Mouse (Mus musculus): ENCODE results near the gene Prr5l. TPM values are rescaled to one million over a fixed set of nuclear protein-coding genes. Genes with fewer than 3 reads are reported as not detected.

The Prr5l gene
- polyA plus RNA-seq (2014; fragmentation: Nextera tagmentation; extraction: Ambion mirVana): 21.5 and 21.9 TPM in 2 replicates

DNA sequence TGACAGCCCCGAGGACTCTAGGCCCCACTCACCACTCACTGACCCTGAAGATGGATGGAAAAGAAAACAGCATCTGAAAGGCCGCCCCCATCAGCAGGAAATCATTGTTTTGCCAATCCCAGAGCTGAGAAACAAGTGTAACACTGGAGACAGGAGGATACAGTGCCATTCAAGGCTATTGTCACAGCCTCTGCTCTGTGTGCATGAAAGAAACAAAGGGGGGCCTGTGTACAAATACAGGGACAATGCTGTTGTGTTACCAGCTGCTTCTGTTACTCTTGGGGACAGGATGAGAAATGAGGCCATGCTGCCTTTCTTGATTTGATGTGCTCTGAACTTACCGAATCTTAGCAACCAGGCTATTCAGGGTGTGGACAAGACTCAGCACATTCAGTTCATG lies at the start of gene Prr5l:
Gene Prr5l (minus strand): TSS at position 30 of the 400 bp plus-strand sequence.
- WGBS: 34% methylated on average over 3 of the region's 3 CpGs
- Histone ChIP-seq H3K4me1 (replicated peaks; ENCODE audit: control insufficient read depth, insufficient read depth, low read length) (peaks cover 5% of the 10 kb centered on the region; the same call in 1 of the 2 replicates), H3K4me2 (ENCODE audit: low read depth, low read length, severe bottlenecking) (no peak within 1 kb of the TSS), H3K27me3 (ENCODE audit: control insufficient read depth, insufficient read depth, low read length) (no peaks in the 10 kb centered on the region; the same call in 1 of the 2 replicates), H3K36me3 (ENCODE audit: control insufficient read depth, insufficient read depth, low read length) (no peaks in the 10 kb centered on the region), H3K9me3 (ENCODE audit: control insufficient read depth, low read length) (no peaks in the 10 kb centered on the region), H3K4me3 (ENCODE audit: low read depth, low read length) (no peak within 1 kb of the TSS), H3K27ac (ENCODE audit: low read depth, low read length) (no peak within 1 kb of the TSS), H3K9ac (ENCODE audit: low read length) (no peak within 1 kb of the TSS)
- DNase-seq (ENCODE audit: low spot score): no peak
- no peak for ATAC-seq (replicated peaks; ENCODE audit: low FRiP score)

- Histone ChIP-seq H3K9ac (ENCODE audit: low read length) (no peak overlapping the region), H3K36me3 (ENCODE audit: control insufficient read depth, insufficient read depth, low read length) (no peaks in the 10 kb centered on the region), H3K4me1 (replicated peaks; ENCODE audit: control insufficient read depth, insufficient read depth, low read length) (no peaks in the 10 kb centered on the region), H3K27ac (ENCODE audit: low read depth, low read length) (no peak overlapping the region), H3K4me3 (ENCODE audit: low read depth, low read length) (no peak overlapping the region), H3K27me3 (ENCODE audit: control insufficient read depth, insufficient read depth, low read length) (no peaks in the 10 kb centered on the region), H3K4me2 (ENCODE audit: low read depth, low read length, severe bottlenecking) (no peak overlapping the region), H3K9me3 (ENCODE audit: control insufficient read depth, low read length) (no peaks in the 10 kb centered on the region)
- DNase-seq (ENCODE audit: low spot score): no peak
- WGBS: 87% methylated on average over 14 of the region's 14 CpGs
- ATAC-seq (replicated peaks; ENCODE audit: low FRiP score): no peak
Observed at GRCm38 (mm10) chr2:101932169-101932936, 49.5 kb upstream of the Prr5l start.

DNA sequence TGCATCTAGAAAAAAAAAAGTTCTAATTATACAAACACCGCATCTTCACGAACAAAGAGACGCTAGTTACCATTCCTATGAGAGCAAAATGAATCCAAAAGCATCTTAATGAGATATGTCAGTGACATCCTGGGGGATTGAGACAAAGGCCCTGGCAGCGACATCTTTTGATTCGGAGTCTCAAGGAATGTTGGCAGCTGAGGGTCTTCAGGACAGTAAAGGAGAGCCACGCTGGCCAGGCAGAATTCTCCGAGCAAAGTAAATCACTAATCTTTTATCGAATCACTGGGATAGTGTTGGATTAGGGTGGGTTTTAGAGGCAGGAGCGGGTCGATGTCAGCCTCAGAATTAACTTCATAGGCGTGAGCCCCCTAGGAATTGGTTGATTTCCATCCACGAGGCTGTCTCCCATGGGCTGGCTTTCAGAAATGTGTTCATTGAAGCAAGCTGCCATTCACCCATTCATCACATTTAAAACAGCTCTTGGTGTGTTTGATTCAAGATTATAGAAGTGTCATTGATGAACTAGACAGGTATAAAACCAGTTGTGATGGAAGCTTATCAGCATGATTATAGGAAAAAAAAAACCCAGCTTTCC lies 42.9 kb upstream of the Prr5l start:
- no peak overlapping the region for H3K9ac ChIP-seq (ENCODE audit: low read length)
- H3K27me3 ChIP-seq (ENCODE audit: control insufficient read depth, insufficient read depth, low read length): no peaks in the 10 kb centered on the region
- no peaks in the 10 kb centered on the region; the same call in 1 of the 2 replicates for H3K4me1 ChIP-seq (replicated peaks; ENCODE audit: control insufficient read depth, insufficient read depth, low read length)
- no peak overlapping the region for H3K27ac ChIP-seq (ENCODE audit: low read depth, low read length)
- ATAC-seq (replicated peaks; ENCODE audit: low FRiP score) (no peak), DNase-seq (ENCODE audit: low spot score) (no peak)
- H3K4me2 ChIP-seq (ENCODE audit: low read depth, low read length, severe bottlenecking): no peak overlapping the region
- H3K36me3 ChIP-seq (ENCODE audit: control insufficient read depth, insufficient read depth, low read length): no peaks in the 10 kb centered on the region
- H3K4me3 ChIP-seq (ENCODE audit: low read depth, low read length): no peak overlapping the region
- WGBS: 45% methylated on average over 12 of the region's 12 CpGs
- no peaks in the 10 kb centered on the region for H3K9me3 ChIP-seq (ENCODE audit: control insufficient read depth, low read length)

DNA sequence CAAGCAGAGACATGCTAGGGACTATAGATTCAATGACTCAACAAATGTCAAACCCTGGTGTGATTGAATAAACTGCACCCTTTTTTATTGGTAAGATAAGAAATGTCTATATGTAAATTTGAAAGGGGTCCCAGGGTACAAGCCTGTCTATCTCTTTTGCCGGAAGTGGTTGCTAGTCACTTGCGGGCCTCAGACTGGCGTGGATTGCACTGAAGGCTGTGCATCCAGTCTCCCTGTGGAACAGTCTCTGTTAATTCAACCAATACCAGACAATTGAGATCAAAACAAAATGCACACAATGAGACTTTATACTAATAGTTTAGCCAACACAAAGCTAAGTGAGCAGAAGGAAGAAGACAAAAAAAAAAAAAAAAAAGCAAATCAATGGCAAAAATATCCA lies 42.4 kb upstream of the Prr5l start:
- WGBS: 74% methylated on average over 3 of the region's 3 CpGs

DNA sequence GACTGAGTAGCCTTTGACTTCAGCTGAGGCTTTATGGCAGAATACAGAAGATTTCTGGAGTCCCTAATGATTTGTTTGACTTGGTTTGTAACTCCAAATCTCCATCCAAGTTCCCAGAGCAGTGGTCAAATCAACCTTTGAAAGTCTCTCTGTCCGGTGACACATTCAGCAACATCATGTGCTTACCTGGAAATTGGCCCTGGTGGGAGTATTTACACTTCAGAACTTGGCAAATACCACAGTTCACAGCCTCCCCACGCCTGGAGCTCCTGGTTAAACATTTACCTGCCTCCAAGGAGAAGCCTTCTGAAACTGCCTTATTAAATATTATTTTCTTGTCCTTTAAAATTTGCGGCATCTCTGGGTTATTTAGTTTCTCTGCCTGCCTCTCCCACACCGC lies 40.4 kb upstream of the Prr5l start:
- no peaks in the 10 kb centered on the region for H3K36me3 ChIP-seq (ENCODE audit: control insufficient read depth, insufficient read depth, low read length)
- no peak overlapping the region for H3K9ac ChIP-seq (ENCODE audit: low read length)
- peaks cover 3% of the 10 kb centered on the region; the same call in 1 of the 2 replicates for H3K4me1 ChIP-seq (replicated peaks; ENCODE audit: control insufficient read depth, insufficient read depth, low read length)
- ATAC-seq (replicated peaks; ENCODE audit: low FRiP score) (no peak), DNase-seq (ENCODE audit: low spot score) (no peak)
- H3K9me3 ChIP-seq (ENCODE audit: control insufficient read depth, low read length): no peaks in the 10 kb centered on the region
- no peaks in the 10 kb centered on the region for H3K27me3 ChIP-seq (ENCODE audit: control insufficient read depth, insufficient read depth, low read length)
- WGBS: 91% methylated on average over 4 of the region's 4 CpGs
- H3K4me2 ChIP-seq (ENCODE audit: low read depth, low read length, severe bottlenecking): no peak overlapping the region
- no peak overlapping the region for H3K4me3 ChIP-seq (ENCODE audit: low read depth, low read length)
- no peak overlapping the region for H3K27ac ChIP-seq (ENCODE audit: low read depth, low read length)

More for the DNA sequence above, 42.4 kb upstream of the Prr5l start:
- DNase-seq (ENCODE audit: low spot score): no peak
- no peak for ATAC-seq (replicated peaks; ENCODE audit: low FRiP score)
- H3K27me3 ChIP-seq (ENCODE audit: control insufficient read depth, insufficient read depth, low read length): no peaks in the 10 kb centered on the region
- no peaks in the 10 kb centered on the region for H3K9me3 ChIP-seq (ENCODE audit: control insufficient read depth, low read length)
- H3K4me1 ChIP-seq (replicated peaks; ENCODE audit: control insufficient read depth, insufficient read depth, low read length): no peaks in the 10 kb centered on the region; the same call in 1 of the 2 replicates
- no peak overlapping the region for H3K4me2 ChIP-seq (ENCODE audit: low read depth, low read length, severe bottlenecking)
- H3K4me3 ChIP-seq (ENCODE audit: low read depth, low read length): no peak overlapping the region
- no peaks in the 10 kb centered on the region for H3K36me3 ChIP-seq (ENCODE audit: control insufficient read depth, insufficient read depth, low read length)
- no peak overlapping the region for H3K27ac ChIP-seq (ENCODE audit: low read depth, low read length)
- no peak overlapping the region for H3K9ac ChIP-seq (ENCODE audit: low read length)

DNA sequence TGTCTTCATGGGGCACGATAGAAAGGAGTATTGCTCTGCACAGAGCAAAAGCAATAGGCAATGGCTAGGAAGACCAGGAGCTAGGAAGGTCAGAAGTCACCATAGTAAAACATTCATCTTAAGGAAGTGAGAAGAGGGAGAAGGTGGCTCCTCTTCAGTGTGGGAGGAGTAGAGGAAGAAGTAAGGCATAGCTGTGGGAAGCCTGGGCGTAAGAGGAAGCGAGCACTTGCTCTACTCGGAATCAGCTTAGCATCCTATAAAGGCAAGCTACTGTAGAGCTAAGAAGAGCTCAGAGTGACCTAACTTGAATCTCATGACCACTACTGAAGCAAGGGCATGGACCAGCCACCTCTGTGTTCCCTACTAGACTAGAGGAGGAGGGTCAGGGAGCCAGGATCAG lies 39.5 kb upstream of the Prr5l start:
- ATAC-seq (replicated peaks; ENCODE audit: low FRiP score) (no peak), DNase-seq (ENCODE audit: low spot score) (no peak)
- H3K4me1 ChIP-seq (replicated peaks; ENCODE audit: control insufficient read depth, insufficient read depth, low read length): peaks cover 3% of the 10 kb centered on the region; the same call in 1 of the 2 replicates

GRCm38 (mm10) chr2:101920136-101920554 lies 37.3 kb upstream of the Prr5l start:
- H3K36me3 ChIP-seq (ENCODE audit: control insufficient read depth, insufficient read depth, low read length): no peaks in the 10 kb centered on the region
- H3K4me3 ChIP-seq (ENCODE audit: low read depth, low read length): no peak overlapping the region
- ATAC-seq (replicated peaks; ENCODE audit: low FRiP score): 0 out of 2 replicates have a peak, but pooled peaks have one; percentile 12
- no peaks in the 10 kb centered on the region for H3K27me3 ChIP-seq (ENCODE audit: control insufficient read depth, insufficient read depth, low read length)
- H3K4me1 ChIP-seq (replicated peaks; ENCODE audit: control insufficient read depth, insufficient read depth, low read length): peaks cover 3% of the 10 kb centered on the region; the same call in 1 of the 2 replicates
- WGBS: 47% methylated on average over 2 of the region's 2 CpGs
- no peak for DNase-seq (ENCODE audit: low spot score)
- no peak overlapping the region for H3K4me2 ChIP-seq (ENCODE audit: low read depth, low read length, severe bottlenecking)
- H3K9ac ChIP-seq (ENCODE audit: low read length): no peak overlapping the region; the same call in 1 of the 2 replicates
- no peaks in the 10 kb centered on the region for H3K9me3 ChIP-seq (ENCODE audit: control insufficient read depth, low read length)
- peak overlapping the region; percentile 18; the same call in 1 of the 2 replicates for H3K27ac ChIP-seq (ENCODE audit: low read depth, low read length)

More for the DNA sequence above, 39.5 kb upstream of the Prr5l start:
- no peaks in the 10 kb centered on the region for H3K27me3 ChIP-seq (ENCODE audit: control insufficient read depth, insufficient read depth, low read length)
- no peaks in the 10 kb centered on the region for H3K36me3 ChIP-seq (ENCODE audit: control insufficient read depth, insufficient read depth, low read length)
- H3K9ac ChIP-seq (ENCODE audit: low read length): no peak overlapping the region
- H3K4me3 ChIP-seq (ENCODE audit: low read depth, low read length): no peak overlapping the region
- no peak overlapping the region for H3K27ac ChIP-seq (ENCODE audit: low read depth, low read length)
- no peaks in the 10 kb centered on the region for H3K9me3 ChIP-seq (ENCODE audit: control insufficient read depth, low read length)
- 97% methylated on average over 4 of the region's 4 CpGs for WGBS
- H3K4me2 ChIP-seq (ENCODE audit: low read depth, low read length, severe bottlenecking): no peak overlapping the region

- H3K9ac ChIP-seq (ENCODE audit: low read length): no peak overlapping the region
- no peaks in the 10 kb centered on the region for H3K36me3 ChIP-seq (ENCODE audit: control insufficient read depth, insufficient read depth, low read length)
- 92% methylated on average over 7 of the region's 7 CpGs for WGBS
- no peaks in the 10 kb centered on the region for H3K9me3 ChIP-seq (ENCODE audit: control insufficient read depth, low read length)
- H3K4me2 ChIP-seq (ENCODE audit: low read depth, low read length, severe bottlenecking): no peak overlapping the region
- DNase-seq (ENCODE audit: low spot score): no peak
- H3K27ac ChIP-seq (ENCODE audit: low read depth, low read length): no peak overlapping the region
- no peak for ATAC-seq (replicated peaks; ENCODE audit: low FRiP score)
- no peaks in the 10 kb centered on the region for H3K27me3 ChIP-seq (ENCODE audit: control insufficient read depth, insufficient read depth, low read length)
- H3K4me3 ChIP-seq (ENCODE audit: low read depth, low read length): no peak overlapping the region
- peaks cover 3% of the 10 kb centered on the region; the same call in 1 of the 2 replicates for H3K4me1 ChIP-seq (replicated peaks; ENCODE audit: control insufficient read depth, insufficient read depth, low read length)
Observed at GRCm38 (mm10) chr2:101918518-101918917, 35.7 kb upstream of the Prr5l start.
